Mouse (Mus musculus) cerebellum, adult 9-11 months (tissue): ENCODE results near the gene Qtrt2.

Experiments used
- DNase-seq: peaks from one replicate; pipeline ENCODE4 v3.0.0; 2022

The Qtrt2 gene

GRCm38 (mm10) chr16:43926341-43926859, at the start of gene Qtrt2:
Qtrt2 (minus strand) TSS chr16:43926809.
- DNase-seq = no peak

- no peak for DNase-seq
Observed at GRCm38 (mm10) chr16:43973606-43974220, 47.1 kb upstream of the Qtrt2 start.

GRCm38 (mm10) chr16:43973147-43973546, 46.5 kb upstream of the Qtrt2 start:
- DNase-seq = no peak

GRCm38 (mm10) chr16:43972391-43972790, 45.8 kb upstream of the Qtrt2 start:
- DNase-seq = no peak

- no peak for DNase-seq
Observed at GRCm38 (mm10) chr16:43971741-43972140, 45.1 kb upstream of the Qtrt2 start.

GRCm38 (mm10) chr16:43971189-43971588, 44.6 kb upstream of the Qtrt2 start:
- no peak for DNase-seq

GRCm38 (mm10) chr16:43970426-43970825, 43.8 kb upstream of the Qtrt2 start:
- DNase-seq = no peak

GRCm38 (mm10) chr16:43965781-43966389, 39.3 kb upstream of the Qtrt2 start:
- peak; percentile 7 for DNase-seq

GRCm38 (mm10) chr16:43963780-43964179, 37.2 kb upstream of the Qtrt2 start:
- no peak for DNase-seq

- no peak for DNase-seq
Observed at GRCm38 (mm10) chr16:43963291-43963690, 36.7 kb upstream of the Qtrt2 start.

GRCm38 (mm10) chr16:43958038-43958437, 31.4 kb upstream of the Qtrt2 start:
- DNase-seq = no peak

GRCm38 (mm10) chr16:43954913-43955312, 28.3 kb upstream of the Qtrt2 start:
- DNase-seq = no peak

- DNase-seq = no peak
Observed at GRCm38 (mm10) chr16:43951591-43951990, 25.0 kb upstream of the Qtrt2 start.

- no peak for DNase-seq
Observed at GRCm38 (mm10) chr16:43945869-43946268, 19.3 kb upstream of the Qtrt2 start.

- DNase-seq = no peak
Observed at GRCm38 (mm10) chr16:43945351-43945750, 18.7 kb upstream of the Qtrt2 start.

- DNase-seq = no peak
Observed at GRCm38 (mm10) chr16:43940846-43941245, 14.2 kb upstream of the Qtrt2 start.

GRCm38 (mm10) chr16:43935892-43936291, 9.3 kb upstream of the Qtrt2 start:
- DNase-seq = no peak

- DNase-seq = peak; percentile 9
Observed at GRCm38 (mm10) chr16:43935367-43935766, 8.8 kb upstream of the Qtrt2 start.

- DNase-seq = no peak
Observed at GRCm38 (mm10) chr16:43934856-43935255, 8.2 kb upstream of the Qtrt2 start.

GRCm38 (mm10) chr16:43933041-43933440, 6.4 kb upstream of the Qtrt2 start:
- DNase-seq = no peak

- no peak for DNase-seq
Observed at GRCm38 (mm10) chr16:43932319-43932718, 5.7 kb upstream of the Qtrt2 start.

GRCm38 (mm10) chr16:43931502-43931901, 4.9 kb upstream of the Qtrt2 start:
- DNase-seq = no peak

- no peak for DNase-seq
Observed at GRCm38 (mm10) chr16:43930577-43930976, 4.0 kb upstream of the Qtrt2 start.

GRCm38 (mm10) chr16:43925846-43926245, 763 bp downstream of the Qtrt2 start:
- no peak for DNase-seq
